Mouse (Mus musculus): ENCODE data around the gene Izumo1.
"Not testable (repeated sequence)": the region's sequence is repeated elsewhere in the genome, so short reads cannot be mapped to it uniquely, and the experiment has no call there.

Izumo1 gene

GRCm38 (mm10) chr7:45642503-45643255 lies 21.1 kb downstream of the Izumo1 start:
- in situ Hi-C loops (cut with MboI, MseI), result no loop called here

DNA sequence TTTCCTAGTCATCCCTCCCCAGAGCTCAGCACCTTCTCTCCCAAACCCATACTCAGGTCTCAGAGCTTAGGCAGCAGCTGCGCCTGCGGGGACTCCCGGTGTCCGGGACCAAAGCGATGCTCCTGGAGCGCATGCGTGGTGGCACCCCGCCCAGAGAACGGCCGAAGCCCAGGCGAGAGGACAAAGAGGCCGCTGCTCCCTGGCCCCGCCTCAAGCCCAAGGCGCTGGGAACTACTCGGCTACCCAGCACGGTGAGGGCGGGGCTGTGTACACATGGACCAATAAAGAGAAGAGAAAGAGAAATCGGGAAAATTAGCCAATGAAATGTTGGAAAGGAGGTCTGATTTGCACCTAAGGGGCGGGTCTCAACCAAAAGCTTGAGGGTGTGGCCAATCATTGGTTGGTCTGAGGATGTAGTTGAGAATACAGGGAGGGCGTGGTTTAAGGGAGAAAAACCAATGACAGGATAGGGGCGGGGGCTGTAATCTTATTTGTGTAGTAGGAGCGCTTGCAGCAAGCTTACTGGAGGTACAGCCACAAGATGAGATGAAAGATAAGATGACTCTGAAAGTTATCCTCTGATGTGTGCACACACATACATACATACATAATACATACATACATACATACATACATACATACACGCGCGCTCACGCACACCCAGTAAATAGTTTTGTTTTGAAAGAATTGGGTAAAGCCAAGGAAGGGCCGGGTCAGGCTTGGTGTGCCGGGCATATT lies 22.0 kb downstream of the Izumo1 start:
- in situ Hi-C loops (cut with MboI, MseI), result no loop called here

- in situ Hi-C loops (cut with MboI, MseI), result no loop called here
These were observed 22.6 kb downstream of the Izumo1 start for GRCm38 (mm10) chr7:45644183-45644582.

DNA sequence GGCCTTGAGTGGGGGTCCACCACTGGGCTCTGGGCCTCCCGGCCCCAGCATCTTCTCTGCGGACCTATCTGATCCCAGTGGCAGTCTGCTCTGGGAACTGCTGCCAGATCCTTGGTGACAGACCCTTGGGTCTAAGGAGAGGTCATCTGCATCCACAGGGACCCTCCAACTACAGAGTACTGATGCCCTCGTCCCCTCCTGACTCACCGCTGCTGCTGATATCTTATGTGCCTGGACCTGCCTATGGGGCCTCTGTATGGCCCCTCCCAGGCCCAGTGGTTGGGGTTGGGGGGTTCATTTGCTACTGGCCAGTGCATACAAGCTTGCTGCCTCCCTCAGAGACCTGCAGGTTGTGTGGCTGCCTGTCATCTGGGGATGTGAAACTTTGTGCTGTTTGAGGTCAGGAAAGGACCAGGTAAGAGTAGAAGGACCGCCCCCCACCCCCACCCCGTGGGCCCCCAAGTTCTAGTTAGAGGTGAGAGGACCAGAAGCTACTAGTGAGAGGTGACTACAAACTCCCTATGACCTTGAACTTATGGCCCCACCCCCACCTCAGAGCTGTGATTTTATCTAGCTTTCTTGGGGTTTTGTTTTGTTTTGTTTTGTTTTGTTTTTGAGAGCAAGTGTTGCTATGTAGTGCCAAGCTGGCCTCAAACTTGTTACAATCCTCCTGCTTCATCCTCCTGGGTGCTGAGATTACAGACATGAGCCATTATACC lies 23.4 kb downstream of the Izumo1 start:
- in situ Hi-C loops (cut with MboI, MseI), result no loop called here

- in situ Hi-C loops (cut with MboI, MseI), result no loop called here
These were observed 24.0 kb downstream of the Izumo1 start for GRCm38 (mm10) chr7:45645591-45645971.

GRCm38 (mm10) chr7:45646671-45647070 lies 25.1 kb downstream of the Izumo1 start:
- in situ Hi-C loops (cut with MboI, MseI), result no loop called here

DNA sequence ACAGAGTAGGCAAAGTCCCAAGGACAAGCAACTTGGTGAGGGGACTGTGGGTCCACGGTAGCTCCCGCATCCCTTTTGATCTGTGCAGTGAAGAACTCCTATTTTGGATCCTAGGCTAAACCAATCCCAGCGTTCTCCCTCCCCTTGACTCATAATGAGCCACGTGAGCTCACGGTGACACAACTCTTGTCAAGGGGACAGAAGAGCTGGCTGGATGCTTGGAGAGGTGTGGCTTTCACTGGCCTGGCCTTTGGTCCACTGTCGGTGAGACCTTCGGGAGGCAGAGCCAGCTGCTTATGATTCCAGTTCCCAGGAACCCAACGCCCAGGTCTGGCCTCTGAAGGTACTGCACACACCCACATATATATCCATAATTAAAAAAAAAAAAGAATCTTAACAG lies 27.7 kb downstream of the Izumo1 start:
- in situ Hi-C loops (cut with MboI, MseI), result no loop called here

DNA sequence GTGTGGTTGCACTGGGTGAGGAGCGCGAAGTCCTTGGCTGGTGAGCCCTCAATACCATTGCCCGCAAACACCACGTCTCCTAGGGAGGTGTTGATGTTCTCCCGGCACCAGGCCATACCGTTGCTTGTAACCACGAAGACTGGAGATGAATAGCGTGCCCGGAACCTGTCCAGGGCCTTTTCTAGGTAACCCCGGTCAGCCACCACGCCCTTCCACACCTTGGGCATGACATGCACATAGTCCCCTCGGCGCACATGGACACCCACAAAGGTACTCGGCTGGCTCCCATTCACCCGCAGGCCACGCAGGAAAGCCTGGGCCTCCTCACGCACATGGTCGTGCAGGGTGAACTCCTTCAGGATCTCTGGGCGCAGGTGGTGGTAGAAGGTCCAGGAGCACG lies 28.9 kb downstream of the Izumo1 start:
- in situ Hi-C loops (cut with MboI, MseI), result not testable (repeated sequence)

DNA sequence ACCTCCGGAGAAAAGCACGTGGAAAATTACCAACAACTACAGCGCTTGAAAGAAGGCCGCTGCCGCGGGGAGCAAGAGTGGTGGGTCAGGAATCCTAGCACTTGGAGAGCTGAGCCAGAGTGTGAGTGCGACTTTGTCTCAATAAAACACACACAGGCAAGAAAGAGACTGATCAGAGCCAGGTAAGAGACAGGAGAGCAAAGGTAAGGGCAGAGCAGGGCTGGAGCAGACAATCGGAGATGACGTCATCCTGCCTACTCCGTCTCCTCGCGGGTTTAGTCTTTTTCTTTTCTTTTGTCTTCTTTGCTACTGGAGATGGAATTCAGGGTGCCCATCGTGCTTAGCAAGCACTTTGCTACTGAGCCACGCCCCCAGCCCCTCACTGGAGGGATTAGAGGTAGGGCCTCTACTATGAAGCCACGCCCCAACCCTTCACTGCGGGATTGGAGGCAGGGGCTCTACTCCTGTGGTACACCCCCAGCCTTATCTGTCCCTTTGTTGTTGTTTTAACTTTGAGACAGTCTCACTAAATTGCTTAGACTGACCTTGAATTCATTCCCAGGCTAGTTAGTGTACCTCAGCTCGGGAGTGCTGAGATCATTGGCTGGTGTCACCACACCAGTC lies 32.9 kb downstream of the Izumo1 start:
- in situ Hi-C loops (cut with MboI, MseI), result no loop called here

GRCm38 (mm10) chr7:45660746-45661478 lies 39.3 kb downstream of the Izumo1 start:
- in situ Hi-C loops (cut with MboI, MseI), result no loop called here

- in situ Hi-C loops (cut with MboI, MseI), result not testable (repeated sequence)
These were observed 40.1 kb downstream of the Izumo1 start for GRCm38 (mm10) chr7:45661702-45662101.

- in situ Hi-C loops (cut with MboI, MseI), result no loop called here
These were observed 43.9 kb downstream of the Izumo1 start for GRCm38 (mm10) chr7:45665303-45666138.

DNA sequence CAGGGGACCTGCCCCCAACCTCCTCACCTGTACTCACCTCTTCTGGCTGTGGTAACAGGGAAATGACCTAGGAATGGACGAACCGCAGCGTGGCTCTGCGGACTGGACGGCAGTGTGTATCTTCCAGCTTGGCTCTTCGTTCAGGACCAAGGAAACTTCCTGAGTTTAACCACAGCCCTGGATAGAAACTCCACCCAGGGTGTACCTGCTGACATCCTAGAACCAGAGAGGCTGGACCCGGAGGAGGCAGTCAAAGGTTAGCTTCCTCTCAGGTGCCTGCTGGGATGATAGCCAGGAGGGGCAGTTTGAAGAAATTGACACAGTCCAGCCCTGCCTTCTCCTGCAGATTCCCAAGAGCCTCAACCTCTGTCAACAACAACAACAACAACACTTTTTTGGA lies 44.5 kb downstream of the Izumo1 start, which contains the start of gene Fut2:
Fut2 (minus strand) TSS at position 234 of the 400 bp plus-strand sequence.
- in situ Hi-C loops (cut with MboI, MseI), result no loop called here

DNA sequence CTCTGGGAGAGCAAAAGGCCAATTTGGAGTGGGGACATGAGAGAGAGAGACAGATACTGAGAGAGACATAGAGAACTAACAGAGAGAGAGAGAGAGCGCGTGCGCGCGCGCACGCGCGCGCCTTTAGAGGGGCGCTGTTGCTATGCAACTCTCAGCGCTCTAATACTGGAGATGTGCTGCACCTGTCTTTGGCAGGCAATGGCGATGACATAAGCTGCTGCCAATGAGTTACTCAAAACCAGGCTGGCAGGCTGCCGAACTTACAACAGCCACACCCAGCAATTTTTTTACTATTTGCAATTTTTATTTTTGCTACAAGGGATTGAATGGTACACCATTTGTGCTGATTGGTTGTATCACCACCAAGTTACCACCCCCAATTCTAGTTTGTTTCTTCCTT lies 46.1 kb downstream of the Izumo1 start:
- in situ Hi-C loops (cut with MboI, MseI), result no loop called here

GRCm38 (mm10) chr7:45668921-45669320 lies 47.3 kb downstream of the Izumo1 start:
- in situ Hi-C loops (cut with MboI, MseI), result no loop called here

DNA sequence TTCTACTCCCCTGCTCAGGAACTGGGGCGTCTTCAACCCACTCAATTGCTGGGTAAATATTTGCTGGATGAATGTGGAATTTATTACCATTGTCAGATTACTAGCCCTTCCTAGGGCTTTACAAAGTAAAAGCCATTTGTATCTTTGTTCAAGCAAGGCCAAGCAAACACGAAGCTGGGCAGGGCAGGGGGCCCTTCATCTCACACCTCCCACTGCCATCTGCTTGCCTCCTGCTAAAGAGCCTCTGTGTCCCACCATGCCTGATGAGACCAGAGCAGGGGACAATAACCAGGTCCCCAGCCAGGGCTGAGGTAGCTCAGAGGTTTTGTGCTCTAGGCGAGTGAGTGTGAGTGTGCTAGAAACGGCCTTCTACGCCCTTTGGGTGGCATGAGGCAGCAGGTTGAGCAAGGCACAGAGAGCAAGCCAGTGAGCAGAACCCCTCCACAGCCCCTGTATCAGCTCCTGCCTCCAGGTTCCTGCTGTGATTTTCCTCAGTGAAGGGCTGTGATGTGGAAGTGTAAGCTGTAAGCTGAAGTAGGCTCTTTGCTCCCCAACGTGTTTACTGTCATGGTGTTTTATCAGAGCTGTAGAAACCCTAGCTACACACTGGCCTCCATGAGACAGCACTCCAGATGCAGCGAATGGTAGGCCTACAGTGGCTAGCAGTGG lies 56.1 kb downstream of the Izumo1 start:
- in situ Hi-C loops (cut with MboI, MseI), result no loop called here

Measured in regulatory T cell (primary cell).